Mouse (Mus musculus) megakaryocyte, embryonic 14.5 days (primary cell): ENCODE data around the gene Bola2. TPM values are rescaled to one million over a fixed set of nuclear protein-coding genes. Genes with fewer than 3 reads are reported as not detected.
A peak's percentile ranks its signal among the peaks of the same experiment; 100 is the strongest.

Experiments
- H3K27me3 ChIP-seq: replicated peaks from 2 replicates; pipeline ENCODE3; 2012; ENCODE audit warnings: inconsistent platforms
- H3K36me3 ChIP-seq: replicated peaks from 2 replicates; pipeline ENCODE3; 2012; ENCODE audit warnings: low read length, inconsistent platforms, mixed read lengths
- H3K4me1 ChIP-seq: 2 replicates; pipeline ENCODE4 v1.6.1; 2012; ENCODE audit warnings: inconsistent platforms
- H3K4me3 ChIP-seq: replicated peaks from 2 replicates; pipeline ENCODE3; 2012; ENCODE audit warnings: moderate library complexity, mild to moderate bottlenecking, inconsistent platforms
- H3K9me3 ChIP-seq: 2 replicates; pipeline ENCODE4 v1.6.1; 2012; ENCODE audit warnings: inconsistent platforms
- FLI1 ChIP-seq: IDR thresholded peaks from 2 replicates; pipeline ENCODE4 v1.6.1; 2012; ENCODE audit warnings: low read length, inconsistent platforms, mixed read lengths
- GATA1 ChIP-seq: IDR thresholded peaks from 3 replicates; pipeline ENCODE4 v1.6.1; 2012; ENCODE audit warnings: mixed read lengths, low read length, inconsistent platforms, borderline replicate concordance
- polyA plus RNA-seq: library from polyadenylated mRNA; stranded (reverse); fragments of >175 nt; gene quantifications from 2 replicates; pipeline ENCODE4 v1.2.3, GENCODE M21; 2012; ENCODE audit warnings: low replicate concordance; ENCODE audit not compliant: insufficient read depth

Gene Bola2
- polyA plus RNA-seq, 1 experiment = 696 TPM

DNA sequence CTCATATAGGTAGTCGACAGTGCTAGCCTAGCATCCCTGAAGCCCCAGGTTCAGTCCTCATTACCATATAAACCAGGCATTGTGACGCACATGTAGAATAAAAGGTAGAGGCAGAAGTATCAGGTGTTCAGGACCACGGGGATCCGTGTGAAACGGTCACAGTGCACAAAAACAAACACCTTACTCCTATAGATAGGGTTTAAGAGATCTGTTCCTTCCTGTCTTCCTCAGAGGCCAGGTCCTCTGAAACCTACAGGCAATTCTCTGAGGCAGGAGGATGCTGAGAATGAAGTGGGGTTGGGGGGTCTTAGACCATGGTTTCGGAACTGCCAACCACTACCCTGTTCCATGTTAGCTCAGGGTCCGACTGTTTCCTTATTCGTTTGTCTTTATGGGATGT lies 2.6 kb downstream of the Bola2 start:
- peaks cover 66% of the 10 kb centered on the region for H3K36me3 ChIP-seq
- peaks cover 89% of the 10 kb centered on the region for H3K4me1 ChIP-seq
- no peaks in the 10 kb centered on the region for H3K9me3 ChIP-seq

DNA sequence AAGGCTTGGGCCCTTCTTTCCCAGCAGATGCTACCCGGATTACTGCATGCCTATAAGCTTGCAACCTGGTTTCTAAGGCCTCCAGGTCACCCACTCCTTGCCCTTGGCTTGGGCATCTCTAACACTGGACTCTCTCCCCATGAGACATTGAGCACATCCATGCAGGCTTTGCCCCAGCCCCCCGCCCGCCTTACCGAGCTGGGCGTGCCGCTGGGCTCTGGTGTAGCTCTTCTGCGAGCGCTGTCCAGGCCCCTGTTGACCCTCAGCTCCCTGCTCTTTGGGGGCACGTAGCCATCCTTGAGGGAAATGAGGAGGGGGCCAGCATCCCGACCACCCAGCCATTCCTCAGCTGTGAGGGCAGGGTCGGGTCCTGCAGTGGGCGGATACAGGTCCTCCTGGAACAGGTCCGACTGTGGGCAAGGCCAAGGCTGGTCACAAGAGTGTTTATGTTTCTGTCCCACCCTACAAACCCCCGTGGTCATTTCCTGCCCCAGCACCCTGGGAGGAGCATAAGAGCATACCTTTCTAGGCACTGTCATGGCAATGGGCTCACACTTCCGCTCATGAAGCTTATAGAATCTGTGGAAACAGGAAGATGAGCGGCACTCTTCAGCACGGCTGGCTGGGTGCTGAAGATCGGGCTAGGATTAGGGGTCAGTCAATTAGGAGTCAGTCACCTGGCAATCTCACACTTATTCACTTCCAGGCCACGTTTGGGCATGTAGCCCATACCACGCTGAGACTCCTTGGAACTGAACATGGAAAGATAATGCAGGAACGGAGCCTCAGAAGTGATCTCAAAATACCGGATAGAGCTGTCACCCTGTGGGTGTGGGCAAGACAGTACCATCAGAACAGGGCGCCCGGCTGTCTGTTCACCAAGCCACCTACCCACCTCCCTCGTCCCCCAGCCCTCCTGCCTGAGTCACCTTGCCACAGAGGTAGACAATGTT lies 5.1 kb downstream of the Bola2 start:
- TF ChIP-seq FLI1 = no peak
- TF ChIP-seq GATA1 = no peak
- Histone ChIP-seq H3K27me3 (no peaks in the 10 kb centered on the region), H3K4me3 (peak overlapping the region; percentile 97), H3K4me1 (peaks cover 92% of the 10 kb centered on the region), H3K9me3 (no peaks in the 10 kb centered on the region), H3K36me3 (peaks cover 67% of the 10 kb centered on the region)

More for the DNA sequence above, 2.6 kb downstream of the Bola2 start:
- TF ChIP-seq FLI1 (no peak), GATA1 (no peak)
- peak overlapping the region; percentile 96 for H3K4me3 ChIP-seq
- no peaks in the 10 kb centered on the region for H3K27me3 ChIP-seq

DNA sequence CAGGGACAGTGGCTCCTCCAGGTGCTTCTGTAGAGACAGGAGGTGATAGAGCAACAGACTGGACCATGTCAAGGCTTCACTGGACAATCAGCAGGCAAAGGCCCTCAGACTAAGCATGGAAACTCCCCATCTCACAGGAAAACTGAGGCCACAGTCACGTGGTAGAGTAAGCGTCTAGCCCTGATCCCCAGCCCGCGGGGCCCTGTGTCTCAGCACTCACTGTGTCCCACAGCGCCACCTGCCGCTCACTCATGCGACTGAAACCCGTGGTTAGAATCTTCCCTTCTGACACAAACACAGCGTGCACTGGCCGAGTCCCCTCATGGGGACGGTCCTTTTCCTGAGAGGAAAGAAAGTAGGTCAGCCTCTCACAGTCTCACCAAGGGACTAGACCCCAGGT lies 5.9 kb downstream of the Bola2 start:
- TF ChIP-seq GATA1 (no peak), FLI1 (no peak)
- Histone ChIP-seq H3K4me3 (peak overlapping the region; percentile 97), H3K4me1 (peaks cover 99% of the 10 kb centered on the region), H3K27me3 (no peaks in the 10 kb centered on the region), H3K9me3 (no peaks in the 10 kb centered on the region), H3K36me3 (peaks cover 67% of the 10 kb centered on the region)

DNA sequence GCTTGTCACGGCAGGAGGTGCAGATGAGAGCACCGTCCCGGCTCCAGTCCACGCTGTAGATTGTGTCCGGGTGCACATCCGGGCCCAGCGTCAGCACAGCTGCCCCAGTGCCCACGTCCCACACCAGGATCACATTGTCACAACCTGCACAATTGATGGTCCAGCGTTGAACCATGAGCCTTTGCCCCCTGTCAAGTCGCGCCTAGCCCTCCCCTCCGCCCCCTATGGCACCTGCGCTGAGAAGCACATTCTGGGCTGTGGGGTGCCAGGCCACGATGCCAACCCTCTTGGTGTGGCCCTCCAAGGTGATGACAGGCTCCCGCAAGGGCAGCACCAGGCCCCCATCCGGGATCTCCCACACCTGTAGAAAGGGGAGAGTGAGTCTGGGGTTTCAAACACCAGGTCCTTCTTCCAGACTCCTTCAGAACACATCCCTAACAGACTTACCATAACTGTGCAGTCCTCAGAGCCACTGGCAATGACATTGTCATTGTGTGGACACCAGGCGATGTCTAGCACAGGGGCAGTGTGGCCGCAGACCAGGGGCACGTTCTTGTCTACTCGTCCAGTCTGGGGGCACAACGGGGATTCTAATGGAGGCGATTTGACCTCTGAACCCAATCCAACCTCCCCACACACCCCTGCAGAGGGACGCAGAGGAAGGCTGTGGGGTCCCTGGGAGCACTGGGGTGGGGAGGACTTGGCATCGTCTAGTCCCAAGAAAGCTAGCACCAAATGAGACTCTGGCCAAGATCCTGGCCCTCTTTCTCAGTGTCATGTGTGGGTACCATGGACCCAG lies 6.6 kb downstream of the Bola2 start:
- H3K4me1 ChIP-seq = peaks cover 95% of the 10 kb centered on the region
- peak overlapping the region; percentile 97 for H3K4me3 ChIP-seq
- no peaks in the 10 kb centered on the region for H3K27me3 ChIP-seq
- peaks cover 61% of the 10 kb centered on the region for H3K36me3 ChIP-seq
- no peak for TF ChIP-seq FLI1
- TF ChIP-seq GATA1 = no peak
- H3K9me3 ChIP-seq = no peaks in the 10 kb centered on the region

DNA sequence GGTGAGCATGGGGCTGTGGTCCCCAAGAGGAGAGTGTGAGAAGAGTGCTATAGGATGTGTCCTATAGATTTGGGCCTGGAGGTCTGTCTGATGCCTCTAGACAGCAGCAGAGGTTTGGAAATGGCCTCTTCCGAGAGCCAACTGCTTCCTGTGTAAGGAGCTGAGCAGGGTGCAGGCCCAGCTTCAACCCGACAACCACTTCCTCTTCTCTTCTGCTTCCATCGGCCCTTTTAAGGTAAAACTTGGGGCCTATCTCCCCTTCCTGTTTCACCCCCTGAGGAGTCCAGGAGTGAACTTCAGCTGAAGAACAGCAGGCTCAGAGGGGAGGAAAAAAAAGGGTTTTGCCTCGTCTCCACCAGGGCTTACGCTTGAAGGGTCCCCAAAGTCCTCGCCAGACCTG lies 7.2 kb downstream of the Bola2 start:
- peaks cover 92% of the 10 kb centered on the region for H3K4me1 ChIP-seq

DNA sequence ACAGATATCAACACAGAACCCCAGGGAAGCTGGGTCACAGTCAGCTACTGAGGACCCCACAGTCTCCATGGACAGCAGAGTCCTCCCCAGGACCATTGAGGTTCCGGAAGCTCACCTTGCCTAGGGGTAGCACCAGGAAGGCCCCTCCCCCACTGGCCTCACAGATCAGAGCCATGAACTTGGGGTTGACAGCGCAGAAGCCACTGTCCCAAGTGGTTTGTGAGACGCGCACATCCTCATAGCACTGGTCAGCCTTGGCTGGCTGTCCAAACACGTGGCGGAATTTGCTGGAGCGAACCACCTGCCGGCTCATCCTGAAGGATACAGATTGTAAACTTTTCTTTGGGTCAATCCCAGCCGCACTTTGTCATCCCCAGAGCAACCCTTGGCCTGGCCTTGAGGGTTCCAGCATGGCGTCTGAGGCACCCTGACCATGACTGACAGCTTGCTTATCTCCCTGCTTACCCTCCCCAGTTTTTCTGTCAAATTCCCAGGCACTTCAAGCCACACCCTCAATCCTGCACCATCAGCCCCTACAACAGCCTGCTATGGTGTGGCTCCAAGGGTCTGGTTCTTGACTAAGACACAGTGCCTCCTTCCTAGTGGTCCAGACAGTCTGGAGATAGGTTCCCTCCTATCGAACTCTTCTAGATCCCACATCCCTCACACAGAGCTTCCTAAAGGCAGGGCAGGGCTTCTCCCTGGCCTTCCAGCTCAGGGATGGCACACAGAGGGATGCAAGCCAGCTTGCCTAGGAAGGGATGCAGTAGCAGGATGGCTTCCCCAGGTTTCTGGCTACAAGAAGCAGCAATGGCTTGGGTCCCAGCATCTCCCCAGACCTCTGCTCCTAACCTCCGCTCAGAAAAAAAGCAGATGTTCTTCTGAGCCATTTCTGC lies 7.9 kb downstream of the Bola2 start:
- peak overlapping the region; percentile 97 for H3K4me3 ChIP-seq
- no peak for TF ChIP-seq GATA1
- TF ChIP-seq FLI1 = no peak
- H3K36me3 ChIP-seq = peaks cover 48% of the 10 kb centered on the region
- no peaks in the 10 kb centered on the region for H3K27me3 ChIP-seq
- no peaks in the 10 kb centered on the region for H3K9me3 ChIP-seq
- H3K4me1 ChIP-seq = peaks cover 92% of the 10 kb centered on the region

More for the DNA sequence above, 7.2 kb downstream of the Bola2 start:
- Histone ChIP-seq H3K27me3 (no peaks in the 10 kb centered on the region), H3K4me3 (peak overlapping the region; percentile 97), H3K36me3 (peaks cover 55% of the 10 kb centered on the region), H3K9me3 (no peaks in the 10 kb centered on the region)
- TF ChIP-seq GATA1 (no peak), FLI1 (no peak)

DNA sequence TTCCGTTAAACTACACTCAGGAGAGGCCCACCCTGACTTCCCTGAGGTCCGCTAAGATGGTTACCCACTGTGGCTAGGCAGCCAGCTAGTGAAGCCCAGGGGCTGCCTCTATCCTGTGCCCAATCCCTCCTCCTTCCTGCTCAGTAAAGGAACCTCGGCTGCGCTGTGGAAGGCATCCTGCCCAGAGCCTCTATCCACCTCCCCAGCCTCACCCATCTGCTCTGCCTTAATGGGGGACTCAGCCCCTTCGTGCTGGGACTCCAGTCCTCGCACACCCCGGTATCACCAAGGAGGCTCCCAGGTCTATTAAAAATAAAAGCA lies 8.5 kb downstream of the Bola2 start:
- Histone ChIP-seq H3K27me3 (no peaks in the 10 kb centered on the region), H3K4me3 (peak overlapping the region; percentile 97), H3K9me3 (peaks cover 2% of the 10 kb centered on the region), H3K36me3 (peaks cover 45% of the 10 kb centered on the region), H3K4me1 (peaks cover 91% of the 10 kb centered on the region)
- TF ChIP-seq FLI1 (no peak), GATA1 (no peak)

DNA sequence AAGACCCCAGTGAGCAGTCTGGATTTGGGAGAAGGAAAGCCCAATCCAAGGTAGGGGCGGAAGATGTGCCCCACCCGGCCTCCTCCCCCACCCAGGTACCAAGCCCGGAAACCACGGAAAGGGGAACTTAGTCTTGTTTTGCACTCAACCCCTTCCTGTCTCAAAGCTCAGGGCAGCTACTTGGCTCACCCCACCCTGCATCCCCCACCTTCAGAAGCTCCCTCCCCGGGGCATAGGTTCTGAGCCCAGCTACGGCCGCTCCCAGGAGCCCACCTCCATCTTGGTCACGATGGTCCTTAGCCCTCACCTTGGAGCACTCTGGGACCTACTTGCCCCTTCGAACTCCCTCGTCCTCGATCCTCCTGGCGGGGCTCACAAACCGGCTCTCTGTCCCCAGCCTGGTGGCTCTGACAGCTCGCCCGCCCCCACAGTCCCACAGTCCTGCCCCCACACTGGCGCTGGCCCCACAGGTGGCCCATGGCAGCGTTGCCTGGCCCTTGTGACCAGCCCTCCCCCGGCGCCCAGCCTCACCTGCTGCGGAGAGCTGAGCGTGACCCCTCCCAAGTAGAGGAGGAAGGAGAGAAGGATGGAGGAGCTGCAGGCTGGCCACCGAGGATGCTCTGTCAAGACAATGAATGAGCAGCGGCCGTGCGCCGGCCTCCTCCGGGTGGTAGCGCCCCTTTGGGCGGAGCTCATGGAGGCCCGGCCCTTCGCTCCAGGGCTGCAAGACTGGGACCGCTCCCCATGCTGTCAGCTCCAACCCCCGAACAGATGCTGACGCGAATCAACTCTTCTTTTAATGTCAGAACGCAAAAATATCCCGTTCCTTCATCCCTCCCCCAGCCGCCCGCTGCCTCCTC lies 9.2 kb downstream of the Bola2 start:
- Histone ChIP-seq H3K9me3 (peaks cover 9% of the 10 kb centered on the region), H3K36me3 (peaks cover 43% of the 10 kb centered on the region), H3K4me3 (peak overlapping the region; percentile 97), H3K4me1 (peaks cover 84% of the 10 kb centered on the region), H3K27me3 (no peaks in the 10 kb centered on the region)
- TF ChIP-seq GATA1 (no peak), FLI1 (no peak)
